Mouse (Mus musculus): ENCODE results near the gene Aif1l. TPM values are rescaled to one million over a fixed set of nuclear protein-coding genes. Genes with fewer than 3 reads are reported as not detected.
A peak's percentile ranks its signal among the peaks of the same experiment; 100 is the strongest.

The Aif1l gene
- total RNA-seq, 2 experiments from 2014 or later = 21.6 to 25.8 TPM

DNA sequence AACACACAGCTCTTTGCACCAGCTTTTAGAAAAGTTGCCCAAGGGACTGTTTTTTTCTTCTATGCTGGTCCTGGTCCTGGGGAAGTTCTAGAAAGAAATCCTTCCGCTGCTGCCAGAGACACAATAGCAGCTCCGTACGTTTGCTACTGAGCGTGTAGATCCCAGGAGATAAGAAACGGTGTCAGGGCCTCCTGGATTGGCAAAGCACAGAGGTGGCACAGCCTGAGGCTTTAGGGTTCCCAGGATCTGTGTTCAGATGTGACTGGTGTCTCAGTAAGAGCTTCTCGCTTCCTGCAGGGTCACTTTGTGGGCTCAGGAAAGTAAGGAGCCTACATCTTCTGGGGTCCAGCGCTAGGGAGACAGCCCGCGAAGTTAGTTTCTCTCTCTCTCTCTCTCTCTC, 1.0 kb downstream of the Aif1l start:
- no peak for DNase-seq (ENCODE audit: low spot score in 2 of 2)

DNA sequence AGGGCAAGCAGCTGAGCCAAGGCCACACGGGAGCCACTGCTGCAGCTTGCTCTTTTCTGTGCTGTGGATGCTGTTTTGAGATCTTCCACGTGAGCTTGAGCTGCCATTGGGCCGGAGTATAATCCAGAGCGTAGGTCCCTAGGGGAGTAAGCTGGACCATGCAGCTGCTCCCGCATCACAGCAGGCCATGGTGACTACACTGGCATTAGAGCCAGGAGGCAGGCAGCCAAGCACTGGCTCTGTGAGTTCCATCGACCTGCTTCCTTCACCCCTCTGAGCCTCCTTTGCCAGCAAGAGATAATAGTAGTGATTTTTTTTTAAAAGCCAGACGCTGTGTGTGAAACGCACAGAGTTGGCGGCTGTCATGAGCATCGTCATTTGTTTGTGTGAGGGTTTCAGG, 2.3 kb downstream of the Aif1l start:
- DNase-seq (ENCODE audit: low spot score in 2 of 2) = peak in 1 of 2 experiments; percentile 48

DNA sequence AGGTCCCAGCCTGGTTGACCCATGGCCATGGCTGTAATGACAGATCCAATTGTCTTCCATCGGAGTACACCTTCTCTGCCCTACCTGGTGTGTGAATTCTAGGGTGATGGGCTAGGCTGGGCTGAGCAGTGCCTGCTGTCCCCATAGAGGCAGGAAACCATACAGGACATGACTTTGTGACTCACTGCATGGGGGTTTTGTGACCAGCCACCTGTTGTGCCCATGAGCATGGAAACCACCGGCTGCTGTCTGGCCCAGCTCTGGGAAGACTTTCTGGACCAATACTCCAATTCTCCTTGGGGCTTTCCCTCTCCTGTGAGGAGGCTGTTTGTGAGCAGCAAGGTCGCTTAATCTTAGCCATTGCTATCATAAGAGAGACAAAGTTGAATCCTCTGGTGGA, 2.8 kb downstream of the Aif1l start:
- no peak for DNase-seq (ENCODE audit: low spot score in 2 of 2)

- DNase-seq (ENCODE audit: low spot score in 2 of 2) = no peak
These were observed 3.7 kb downstream of the Aif1l start for GRCm38 (mm10) chr2:31953687-31954086.

- DNase-seq (ENCODE audit: low spot score in 2 of 2) = no peak
These were observed 4.8 kb downstream of the Aif1l start for GRCm38 (mm10) chr2:31954779-31955181.

- DNase-seq (ENCODE audit: low spot score in 2 of 2) = no peak
These were observed 5.7 kb downstream of the Aif1l start for GRCm38 (mm10) chr2:31955686-31956085.

GRCm38 (mm10) chr2:31957211-31957610, 7.3 kb downstream of the Aif1l start:
- no peak for DNase-seq (ENCODE audit: low spot score in 2 of 2)

GRCm38 (mm10) chr2:31960986-31961385, 11.0 kb downstream of the Aif1l start:
- no peak for DNase-seq (ENCODE audit: low spot score in 2 of 2)

GRCm38 (mm10) chr2:31961791-31962222, 11.9 kb downstream of the Aif1l start:
- DNase-seq (ENCODE audit: low spot score in 2 of 2) = no peak

GRCm38 (mm10) chr2:31962501-31963224, 12.7 kb downstream of the Aif1l start:
- no peak for DNase-seq (ENCODE audit: low spot score in 2 of 2)

GRCm38 (mm10) chr2:31963491-31963890, 13.6 kb downstream of the Aif1l start:
- DNase-seq (ENCODE audit: low spot score in 2 of 2) = no peak

- no peak for DNase-seq (ENCODE audit: low spot score in 2 of 2)
These were observed 14.3 kb downstream of the Aif1l start for GRCm38 (mm10) chr2:31964191-31964590.

DNA sequence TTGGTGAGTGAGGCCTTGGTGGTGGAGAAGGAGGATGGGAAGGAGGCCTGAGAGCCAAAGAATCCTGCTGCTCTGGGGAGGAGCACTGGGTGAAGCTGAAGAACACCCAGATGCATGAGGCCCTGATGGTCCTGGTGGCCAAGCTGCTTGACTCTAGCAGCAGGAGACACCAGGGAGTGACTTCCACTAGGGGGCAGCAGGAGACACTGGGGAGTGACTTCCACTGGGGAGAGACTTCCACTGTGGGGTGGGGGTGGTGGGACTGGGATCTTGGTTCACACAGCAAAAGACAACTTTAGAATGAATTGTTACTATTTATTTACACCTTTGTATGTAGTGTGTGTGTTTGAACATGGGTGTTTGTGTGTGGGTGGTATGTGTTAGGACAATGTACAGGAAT, 15.2 kb downstream of the Aif1l start:
- no peak for DNase-seq (ENCODE audit: low spot score in 2 of 2)

DNA sequence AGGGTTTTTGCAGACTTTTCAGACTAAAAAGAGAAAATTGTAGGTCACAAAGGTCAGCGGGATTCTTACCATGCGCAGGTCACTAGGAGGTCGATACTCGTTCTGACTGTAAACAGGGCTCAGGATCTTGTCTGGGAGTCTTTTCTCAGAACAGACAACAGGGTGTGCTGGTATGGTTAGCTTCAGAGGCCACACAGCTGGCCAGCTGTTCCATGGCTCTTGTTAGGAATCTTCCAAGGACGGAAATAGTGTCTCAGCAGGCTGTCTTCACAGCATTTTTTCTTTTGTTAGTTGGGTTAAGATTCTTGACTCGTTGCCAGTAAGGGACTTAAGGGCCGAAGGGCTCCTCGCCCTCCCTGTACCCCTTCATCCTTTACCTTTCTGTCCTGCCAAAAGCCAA, 16.9 kb downstream of the Aif1l start:
- DNase-seq (ENCODE audit: low spot score in 2 of 2) = no peak

GRCm38 (mm10) chr2:31972589-31972988, 22.6 kb downstream of the Aif1l start:
- DNase-seq (ENCODE audit: low spot score in 2 of 2) = no peak

DNA sequence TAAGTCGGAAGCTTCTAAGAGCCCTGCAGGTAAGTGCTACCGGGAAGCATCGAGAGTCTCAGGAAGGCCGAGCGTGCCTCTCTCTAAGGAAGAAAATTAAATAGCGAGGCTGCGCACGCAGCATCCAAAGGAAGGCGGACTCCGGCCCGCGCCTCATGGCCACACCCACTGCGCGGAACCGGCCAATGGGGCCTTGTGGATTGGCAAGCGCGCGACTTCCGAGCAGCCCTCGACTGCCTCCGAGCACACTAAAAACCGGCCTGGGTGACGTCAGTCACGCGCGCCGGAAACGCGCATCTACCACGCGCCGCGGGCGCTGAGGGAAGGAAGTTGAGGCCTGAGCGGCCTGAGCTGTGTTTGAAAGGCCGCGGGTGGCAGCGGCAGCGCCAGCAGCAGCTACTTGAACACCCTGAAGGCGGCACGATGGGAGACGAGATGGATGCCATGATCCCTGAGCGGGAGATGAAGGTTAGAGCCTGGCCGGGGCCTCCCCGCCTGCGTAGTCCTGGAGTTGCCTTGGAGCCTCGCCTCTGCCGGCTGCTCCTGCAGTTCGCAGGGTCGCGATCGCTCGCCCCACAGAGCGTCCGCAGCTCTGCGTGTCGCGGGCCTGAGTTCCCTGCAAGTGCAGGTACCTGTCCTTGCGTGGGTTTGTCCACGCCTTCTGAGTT, 24.3 kb downstream of the Aif1l start, which contains the start of gene Nup214:
Nup214 (plus strand) TSS at position 296 of the 668 bp plus-strand sequence.
- DNase-seq (ENCODE audit: low spot score in 2 of 2) = peak; percentile 98 to 99

DNA sequence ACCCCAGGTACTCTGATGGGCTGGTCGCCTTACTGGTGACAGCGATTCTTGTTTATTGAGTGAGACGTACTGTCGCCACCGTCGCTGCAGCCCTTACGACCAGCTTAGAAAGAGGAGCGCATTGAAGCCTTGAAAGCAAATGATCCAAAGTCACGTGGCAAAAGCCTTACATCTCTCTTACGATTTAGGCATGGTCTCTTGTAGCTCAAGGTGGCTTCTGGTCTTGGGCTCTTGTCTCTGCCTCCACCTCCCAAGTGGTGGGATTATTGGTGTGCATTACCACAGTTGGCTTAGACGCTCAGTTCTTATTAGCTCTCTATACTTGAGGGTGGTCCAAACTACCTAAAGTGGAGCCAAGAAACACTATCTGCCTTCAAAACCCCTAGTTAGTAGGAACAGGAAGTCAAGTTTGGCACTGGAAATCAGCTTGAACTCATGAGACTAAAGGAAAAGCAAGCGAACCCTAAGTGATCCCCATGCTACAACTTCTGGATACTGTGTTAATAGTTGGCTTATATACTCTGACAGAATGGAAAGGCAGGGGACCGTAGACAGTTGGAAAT, 25.0 kb downstream of the Aif1l start:
- no peak for DNase-seq (ENCODE audit: low spot score in 2 of 2)

DNA sequence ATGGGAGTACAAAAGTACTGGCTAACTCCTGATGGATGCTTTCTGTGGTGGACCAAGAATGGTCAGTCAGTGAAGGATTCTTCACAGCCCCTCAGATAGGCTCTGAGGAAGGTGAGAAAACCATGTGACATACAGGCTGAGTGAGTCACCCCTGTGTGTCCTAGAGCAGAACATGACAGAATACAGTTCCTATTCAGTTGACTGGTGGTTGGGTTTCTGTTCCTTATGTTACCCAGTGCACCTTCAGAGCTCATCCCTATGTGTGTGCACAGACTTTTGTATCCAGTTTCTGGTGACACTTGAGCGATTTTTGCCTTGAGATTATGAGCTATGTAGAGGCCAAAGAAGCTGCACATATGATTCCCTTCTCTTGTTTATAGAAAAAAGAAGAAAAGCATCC, 37.8 kb downstream of the Aif1l start:
- no peak for DNase-seq (ENCODE audit: low spot score in 2 of 2)

GRCm38 (mm10) chr2:31990961-31991360, 41.0 kb downstream of the Aif1l start:
- DNase-seq (ENCODE audit: low spot score in 2 of 2) = no peak

DNA sequence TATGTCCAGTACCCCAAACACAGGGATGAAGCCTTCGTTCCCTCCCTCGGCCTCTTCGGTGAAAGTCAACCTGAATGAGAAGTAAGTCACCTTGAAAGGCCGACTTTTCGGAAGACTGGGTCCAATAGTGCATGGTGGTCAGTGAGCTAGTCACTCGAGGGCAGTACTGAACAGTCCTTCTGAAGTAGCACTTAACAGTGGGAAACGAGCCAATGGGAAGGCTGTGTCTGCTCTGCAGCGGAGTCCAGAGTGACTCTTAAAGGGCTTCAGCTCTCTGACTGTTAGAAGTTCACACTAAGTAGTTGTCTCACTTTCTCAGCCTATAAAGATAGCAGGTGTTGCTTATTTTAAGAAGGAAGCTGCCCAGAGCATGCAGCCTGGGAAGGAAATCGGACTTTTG, 45.0 kb downstream of the Aif1l start:
- no peak for DNase-seq (ENCODE audit: low spot score in 2 of 2)

GRCm38 (mm10) chr2:31996060-31996459, 46.1 kb downstream of the Aif1l start:
- DNase-seq (ENCODE audit: low spot score in 2 of 2) = no peak

GRCm38 (mm10) chr2:31997539-31997938, 47.6 kb downstream of the Aif1l start:
- DNase-seq (ENCODE audit: low spot score in 2 of 2) = no peak

All from gastrocnemius, postnatal 4 days (tissue).